Mouse (Mus musculus): ENCODE results near the gene Ppme1. TPM values are rescaled to one million over a fixed set of nuclear protein-coding genes. Genes with fewer than 3 reads are reported as not detected.

Ppme1 gene
- polyA plus RNA-seq, 1 experiment from 2014 or later: 155 TPM

- Histone ChIP-seq H3K27me3 (ENCODE audit: control insufficient read depth, insufficient read depth, low read length) (no peaks in the 10 kb centered on the region), H3K4me2 (ENCODE audit: low read depth, low read length) (no peak overlapping the region), H3K4me1 (ENCODE audit: control insufficient read depth, insufficient read depth, low read length) (no peaks in the 10 kb centered on the region), H3K27ac (ENCODE audit: low read depth, low read length) (no peak overlapping the region), H3K9me3 (ENCODE audit: control insufficient read depth, low read length) (no peaks in the 10 kb centered on the region), H3K9ac (replicated peaks; ENCODE audit: low read depth, low read length) (no peak overlapping the region), H3K36me3 (ENCODE audit: control insufficient read depth, insufficient read depth, low read length) (no peaks in the 10 kb centered on the region), H3K4me3 (ENCODE audit: low read depth, low read length) (no peak overlapping the region)
- WGBS: 82% methylated on average over 6 of the region's 6 CpGs
- no peak for ATAC-seq (ENCODE audit: low read depth)
Measured at GRCm38 (mm10) chr7:100296699-100297098, 75.4 kb downstream of the Ppme1 start.

- Histone ChIP-seq H3K4me1 (ENCODE audit: control insufficient read depth, insufficient read depth, low read length) (no peaks in the 10 kb centered on the region), H3K36me3 (ENCODE audit: control insufficient read depth, insufficient read depth, low read length) (no peaks in the 10 kb centered on the region), H3K27ac (ENCODE audit: low read depth, low read length) (no peak overlapping the region)
Measured at GRCm38 (mm10) chr7:100295745-100296144, 76.4 kb downstream of the Ppme1 start.

GRCm38 (mm10) chr7:100293546-100293945 lies 78.6 kb downstream of the Ppme1 start:
- WGBS: 83% methylated on average over 8 of the region's 8 CpGs
- no peaks in the 10 kb centered on the region for H3K36me3 ChIP-seq (ENCODE audit: control insufficient read depth, insufficient read depth, low read length)
- peaks cover under 1% of the 10 kb centered on the region; the same call in 1 of the 2 replicates for H3K4me1 ChIP-seq (ENCODE audit: control insufficient read depth, insufficient read depth, low read length)
- no peak overlapping the region for H3K27ac ChIP-seq (ENCODE audit: low read depth, low read length)
- no peak overlapping the region for H3K4me3 ChIP-seq (ENCODE audit: low read depth, low read length)
- no peak for ATAC-seq (ENCODE audit: low read depth)
- H3K9me3 ChIP-seq (ENCODE audit: control insufficient read depth, low read length): no peaks in the 10 kb centered on the region
- no peaks in the 10 kb centered on the region for H3K27me3 ChIP-seq (ENCODE audit: control insufficient read depth, insufficient read depth, low read length)
- no peak overlapping the region for H3K4me2 ChIP-seq (ENCODE audit: low read depth, low read length)
- no peak overlapping the region for H3K9ac ChIP-seq (replicated peaks; ENCODE audit: low read depth, low read length)

More at GRCm38 (mm10) chr7:100295745-100296144, 76.4 kb downstream of the Ppme1 start:
- no peaks in the 10 kb centered on the region for H3K9me3 ChIP-seq (ENCODE audit: control insufficient read depth, low read length)
- H3K27me3 ChIP-seq (ENCODE audit: control insufficient read depth, insufficient read depth, low read length): no peaks in the 10 kb centered on the region
- H3K4me3 ChIP-seq (ENCODE audit: low read depth, low read length): no peak overlapping the region
- peak; percentile 63; the same call in 1 of the 2 replicates for ATAC-seq (ENCODE audit: low read depth)
- 90% methylated on average over 2 of the region's 2 CpGs for WGBS
- H3K4me2 ChIP-seq (ENCODE audit: low read depth, low read length): no peak overlapping the region
- H3K9ac ChIP-seq (replicated peaks; ENCODE audit: low read depth, low read length): no peak overlapping the region

GRCm38 (mm10) chr7:100288622-100289021 lies 83.5 kb downstream of the Ppme1 start:
- Histone ChIP-seq H3K9me3 (ENCODE audit: control insufficient read depth, low read length) (no peaks in the 10 kb centered on the region), H3K27me3 (ENCODE audit: control insufficient read depth, insufficient read depth, low read length) (no peaks in the 10 kb centered on the region), H3K27ac (ENCODE audit: low read depth, low read length) (peak overlapping the region; percentile 78), H3K4me2 (ENCODE audit: low read depth, low read length) (peak overlapping the region; percentile 23; the same call in 1 of the 2 replicates), H3K36me3 (ENCODE audit: control insufficient read depth, insufficient read depth, low read length) (no peaks in the 10 kb centered on the region), H3K4me1 (ENCODE audit: control insufficient read depth, insufficient read depth, low read length) (peaks cover 4% of the 10 kb centered on the region; the same call in 1 of the 2 replicates), H3K4me3 (ENCODE audit: low read depth, low read length) (no peak overlapping the region), H3K9ac (replicated peaks; ENCODE audit: low read depth, low read length) (no peak overlapping the region)
- ATAC-seq (ENCODE audit: low read depth): 0 out of 2 replicates have a peak, but pooled peaks have one; percentile 26
- WGBS: 25% methylated on average over 11 of the region's 11 CpGs

- peak overlapping the region; percentile 78 for H3K27ac ChIP-seq (ENCODE audit: low read depth, low read length)
- H3K9me3 ChIP-seq (ENCODE audit: control insufficient read depth, low read length): no peaks in the 10 kb centered on the region
- H3K4me1 ChIP-seq (ENCODE audit: control insufficient read depth, insufficient read depth, low read length): peaks cover 4% of the 10 kb centered on the region; the same call in 1 of the 2 replicates
- 0 out of 2 replicates have a peak, but pooled peaks have one; percentile 58 for ATAC-seq (ENCODE audit: low read depth)
- H3K27me3 ChIP-seq (ENCODE audit: control insufficient read depth, insufficient read depth, low read length): no peaks in the 10 kb centered on the region
- peak overlapping the region; percentile 23; the same call in 1 of the 2 replicates for H3K4me2 ChIP-seq (ENCODE audit: low read depth, low read length)
- no peaks in the 10 kb centered on the region for H3K36me3 ChIP-seq (ENCODE audit: control insufficient read depth, insufficient read depth, low read length)
- H3K4me3 ChIP-seq (ENCODE audit: low read depth, low read length): no peak overlapping the region
- WGBS: 15% methylated on average over 7 of the region's 7 CpGs
- no peak overlapping the region for H3K9ac ChIP-seq (replicated peaks; ENCODE audit: low read depth, low read length)
Measured at GRCm38 (mm10) chr7:100287748-100288578, 84.1 kb downstream of the Ppme1 start.

GRCm38 (mm10) chr7:100285383-100285782 lies 86.7 kb downstream of the Ppme1 start, which contains the start of gene P4ha3:
TSS of gene P4ha3 (plus strand) at chr7:100285520.
- peak within 1 kb of the TSS; percentile 58 for H3K9ac ChIP-seq (replicated peaks; ENCODE audit: low read depth, low read length)
- peak; percentile 62 for ATAC-seq (ENCODE audit: low read depth)
- no peaks in the 10 kb centered on the region for H3K27me3 ChIP-seq (ENCODE audit: control insufficient read depth, insufficient read depth, low read length)
- peak within 1 kb of the TSS; percentile 46 for H3K4me3 ChIP-seq (ENCODE audit: low read depth, low read length)
- peak within 1 kb of the TSS; percentile 91 for H3K4me2 ChIP-seq (ENCODE audit: low read depth, low read length)
- WGBS: under 1% methylated on average over 44 of the region's 53 CpGs
- no peaks in the 10 kb centered on the region for H3K9me3 ChIP-seq (ENCODE audit: control insufficient read depth, low read length)
- H3K4me1 ChIP-seq (ENCODE audit: control insufficient read depth, insufficient read depth, low read length): peaks cover 4% of the 10 kb centered on the region; the same call in 1 of the 2 replicates
- H3K27ac ChIP-seq (ENCODE audit: low read depth, low read length): peak within 1 kb of the TSS; percentile 41; the same call in 1 of the 2 replicates
- no peaks in the 10 kb centered on the region for H3K36me3 ChIP-seq (ENCODE audit: control insufficient read depth, insufficient read depth, low read length)

DNA sequence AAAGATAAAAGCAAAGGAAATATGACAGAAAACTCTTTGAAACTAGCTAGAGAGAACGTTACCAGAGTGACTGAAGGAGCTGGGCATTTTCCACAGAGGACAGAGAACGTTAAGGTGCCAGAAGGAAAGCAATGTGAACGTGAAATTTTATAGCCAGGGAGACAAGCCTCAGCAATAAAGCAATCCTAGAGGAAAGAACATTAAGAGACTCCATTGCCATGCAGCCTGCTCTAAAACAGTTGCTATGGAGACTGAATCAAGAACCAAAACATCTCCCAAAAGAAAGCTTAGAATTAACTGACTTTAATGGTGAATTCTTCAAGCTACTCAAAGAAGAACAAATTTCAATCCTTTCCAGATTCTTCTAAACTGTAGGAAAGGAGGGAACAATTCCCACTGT lies 88.8 kb downstream of the Ppme1 start:
- peaks cover 1% of the 10 kb centered on the region; the same call in 1 of the 2 replicates for H3K4me1 ChIP-seq (ENCODE audit: control insufficient read depth, insufficient read depth, low read length)
- 7% methylated on average over 3 of the region's 3 CpGs for WGBS
- H3K36me3 ChIP-seq (ENCODE audit: control insufficient read depth, insufficient read depth, low read length): no peaks in the 10 kb centered on the region
- ATAC-seq (ENCODE audit: low read depth): no peak
- no peak overlapping the region for H3K27ac ChIP-seq (ENCODE audit: low read depth, low read length)
- no peak overlapping the region for H3K4me2 ChIP-seq (ENCODE audit: low read depth, low read length)
- no peak overlapping the region for H3K4me3 ChIP-seq (ENCODE audit: low read depth, low read length)
- H3K9me3 ChIP-seq (ENCODE audit: control insufficient read depth, low read length): no peaks in the 10 kb centered on the region
- no peaks in the 10 kb centered on the region for H3K27me3 ChIP-seq (ENCODE audit: control insufficient read depth, insufficient read depth, low read length)
- no peak overlapping the region for H3K9ac ChIP-seq (replicated peaks; ENCODE audit: low read depth, low read length)

- Histone ChIP-seq H3K4me1 (ENCODE audit: control insufficient read depth, insufficient read depth, low read length) (no peaks in the 10 kb centered on the region; the same call in 1 of the 2 replicates), H3K4me3 (ENCODE audit: low read depth, low read length) (no peak overlapping the region), H3K9ac (replicated peaks; ENCODE audit: low read depth, low read length) (no peak overlapping the region), H3K4me2 (ENCODE audit: low read depth, low read length) (no peak overlapping the region), H3K27ac (ENCODE audit: low read depth, low read length) (no peak overlapping the region), H3K27me3 (ENCODE audit: control insufficient read depth, insufficient read depth, low read length) (no peaks in the 10 kb centered on the region), H3K9me3 (ENCODE audit: control insufficient read depth, low read length) (no peaks in the 10 kb centered on the region), H3K36me3 (ENCODE audit: control insufficient read depth, insufficient read depth, low read length) (no peaks in the 10 kb centered on the region)
- no peak for ATAC-seq (ENCODE audit: low read depth)
- 21% methylated on average over 3 of the region's 3 CpGs for WGBS
Measured at GRCm38 (mm10) chr7:100281596-100281995, 90.5 kb downstream of the Ppme1 start.

DNA sequence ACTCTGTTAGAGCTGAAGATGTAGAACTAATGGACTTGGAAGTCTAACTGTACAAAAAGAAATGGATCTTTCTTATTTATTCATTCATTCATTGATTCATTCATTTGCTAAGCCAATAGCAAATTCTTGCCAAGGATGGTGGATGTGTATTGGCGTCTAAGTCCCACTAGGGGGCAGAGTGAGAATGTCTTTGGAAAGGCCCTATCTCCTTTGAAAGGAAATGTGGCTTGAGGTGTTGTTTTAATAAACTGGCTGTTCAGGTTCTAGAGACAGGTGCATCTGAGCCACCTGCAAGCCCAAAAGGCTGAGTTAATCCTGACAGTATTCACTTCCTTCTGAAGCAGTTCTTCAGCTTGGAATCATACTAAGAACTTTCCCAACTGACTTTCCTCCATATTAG lies 92.3 kb downstream of the Ppme1 start:
- no peak overlapping the region for H3K27ac ChIP-seq (ENCODE audit: low read depth, low read length)
- H3K9ac ChIP-seq (replicated peaks; ENCODE audit: low read depth, low read length): no peak overlapping the region
- WGBS: 0% methylated on average over 1 of the region's 1 CpGs
- no peaks in the 10 kb centered on the region for H3K9me3 ChIP-seq (ENCODE audit: control insufficient read depth, low read length)
- H3K4me2 ChIP-seq (ENCODE audit: low read depth, low read length): no peak overlapping the region
- H3K36me3 ChIP-seq (ENCODE audit: control insufficient read depth, insufficient read depth, low read length): no peaks in the 10 kb centered on the region
- H3K27me3 ChIP-seq (ENCODE audit: control insufficient read depth, insufficient read depth, low read length): no peaks in the 10 kb centered on the region
- no peaks in the 10 kb centered on the region for H3K4me1 ChIP-seq (ENCODE audit: control insufficient read depth, insufficient read depth, low read length)
- ATAC-seq (ENCODE audit: low read depth): no peak
- no peak overlapping the region for H3K4me3 ChIP-seq (ENCODE audit: low read depth, low read length)
